Mouse (Mus musculus) ES-Bruce4 (cell line): ENCODE data around the gene Ntn4. TPM values are rescaled to one million over a fixed set of nuclear protein-coding genes. Genes with fewer than 3 reads are reported as not detected.

Experiments used
- H3K27ac ChIP-seq: 2 replicates; pipeline ENCODE4 v1.5.1; 2012; ENCODE audit warnings: low read length, inconsistent platforms; ENCODE audit not compliant: insufficient read depth
- H3K27me3 ChIP-seq: 2 replicates; pipeline ENCODE4 v1.6.1; 2012; ENCODE audit warnings: mild to moderate bottlenecking, low read length, inconsistent platforms; ENCODE audit not compliant: control insufficient read depth, poor library complexity, insufficient read depth, severe bottlenecking
- H3K36me3 ChIP-seq: 2 replicates; pipeline ENCODE4 v1.6.1; 2012; ENCODE audit warnings: inconsistent platforms, mild to moderate bottlenecking, low read length, moderate library complexity; ENCODE audit not compliant: control insufficient read depth, poor library complexity, insufficient read depth, severe bottlenecking
- H3K4me1 ChIP-seq: one replicate; pipeline ENCODE4 v1.8.1; 2011; ENCODE audit warnings: low read length; ENCODE audit not compliant: control insufficient read depth, insufficient read depth
- H3K4me3 ChIP-seq: 2 replicates; pipeline ENCODE4 v1.5.1; 2011; ENCODE audit warnings: low read depth, mild to moderate bottlenecking, low read length
- H3K9ac ChIP-seq: 2 replicates; pipeline ENCODE4 v1.6.1; 2012; ENCODE audit warnings: low read depth, mild to moderate bottlenecking, inconsistent platforms; ENCODE audit not compliant: poor library complexity, severe bottlenecking
- H3K9me3 ChIP-seq: replicated peaks from 2 replicates; pipeline ENCODE4 v1.6.1; 2012; ENCODE audit warnings: mild to moderate bottlenecking, low read length, inconsistent platforms; ENCODE audit not compliant: control insufficient read depth, poor library complexity, insufficient read depth, severe bottlenecking
- CTCF ChIP-seq: IDR thresholded peaks from one replicate; pipeline ENCODE4 v1.8.1; 2011; ENCODE audit warnings: low read depth, low read length
- EP300 ChIP-seq: IDR thresholded peaks from 2 replicates; pipeline ENCODE4 v1.6.1; 2011; ENCODE audit warnings: low read depth, low read length; ENCODE audit not compliant: insufficient read depth
- POLR2A ChIP-seq: IDR thresholded peaks from one replicate; pipeline ENCODE4 v1.8.1; 2011; ENCODE audit warnings: low read length; ENCODE audit not compliant: insufficient read depth
- polyA plus RNA-seq: library from polyadenylated mRNA; stranded (reverse); fragments of >200 nt; gene quantifications from 2 replicates; pipeline ENCODE4 v1.2.4, GENCODE M21; 2011; ENCODE audit warnings: low read depth; ENCODE audit not compliant: missing spikeins, insufficient read depth, insufficient read length

The Ntn4 gene
- polyA plus RNA-seq, 1 experiment = 2.2 TPM

GRCm38 (mm10) chr10:93642897-93643296, 2.4 kb downstream of the Ntn4 start:
- H3K4me3 ChIP-seq = no peak overlapping the region
- H3K9me3 ChIP-seq = no peaks in the 10 kb centered on the region
- H3K27me3 ChIP-seq = peaks cover 12% of the 10 kb centered on the region
- H3K27ac ChIP-seq = no peak overlapping the region
- TF ChIP-seq EP300 (no peak), CTCF (no peak), POLR2A (no peak)
- no peaks in the 10 kb centered on the region for H3K36me3 ChIP-seq
- H3K4me1 ChIP-seq = no peaks in the 10 kb centered on the region
- no peak overlapping the region for H3K9ac ChIP-seq

DNA sequence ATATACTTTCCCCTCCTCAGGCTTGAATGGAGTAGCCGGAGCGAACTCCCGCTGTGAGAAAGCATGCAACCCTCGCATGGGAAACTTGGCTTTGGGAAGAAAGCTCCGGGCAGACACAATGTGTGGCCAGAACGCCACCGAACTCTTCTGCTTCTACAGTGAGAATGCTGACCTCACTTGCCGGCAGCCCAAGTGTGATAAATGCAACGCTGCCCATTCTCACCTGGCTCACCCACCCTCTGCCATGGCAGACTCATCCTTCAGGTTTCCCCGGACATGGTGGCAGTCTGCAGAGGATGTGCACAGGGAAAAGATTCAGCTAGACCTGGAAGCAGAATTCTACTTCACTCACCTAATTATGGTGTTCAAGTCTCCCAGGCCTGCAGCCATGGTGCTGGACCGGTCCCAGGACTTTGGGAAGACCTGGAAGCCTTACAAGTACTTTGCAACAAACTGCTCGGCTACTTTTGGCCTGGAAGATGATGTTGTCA, 4.0 kb downstream of the Ntn4 start:
- Histone ChIP-seq H3K9me3 (no peaks in the 10 kb centered on the region), H3K27ac (no peak overlapping the region), H3K9ac (no peak overlapping the region), H3K4me3 (no peak overlapping the region), H3K27me3 (peaks cover 12% of the 10 kb centered on the region), H3K36me3 (no peaks in the 10 kb centered on the region), H3K4me1 (peaks cover 2% of the 10 kb centered on the region)
- TF ChIP-seq EP300 (no peak), CTCF (no peak), POLR2A (no peak)

- no peaks in the 10 kb centered on the region for H3K36me3 ChIP-seq
- TF ChIP-seq CTCF (no peak), EP300 (no peak), POLR2A (no peak)
- H3K27me3 ChIP-seq = no peaks in the 10 kb centered on the region
Observed at GRCm38 (mm10) chr10:93647655-93648561, 7.4 kb downstream of the Ntn4 start.

DNA sequence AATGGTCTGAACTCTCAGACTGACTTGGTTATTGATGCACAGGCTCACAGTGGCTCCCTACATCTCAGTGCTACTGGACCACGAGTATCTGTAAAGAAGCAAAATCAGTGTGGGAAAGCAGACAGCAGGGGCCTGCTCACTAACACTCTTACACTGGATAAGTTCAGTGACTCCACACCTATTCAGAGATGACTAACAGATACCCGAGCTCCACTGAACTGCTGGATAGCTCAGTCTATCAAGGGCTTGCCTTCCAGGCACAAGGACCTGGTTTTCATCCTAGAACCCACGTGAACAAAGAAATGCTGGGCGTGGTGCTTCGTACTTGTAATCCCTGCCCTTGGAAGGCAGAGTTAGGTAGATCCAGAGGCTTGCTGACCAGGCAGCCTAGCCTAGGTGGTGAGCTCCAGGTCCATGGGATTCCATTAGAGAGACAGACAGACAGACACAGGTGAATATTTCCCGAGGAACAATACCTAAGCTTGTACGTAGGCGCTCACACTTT, 8.2 kb downstream of the Ntn4 start:
- Histone ChIP-seq H3K4me1 (peaks cover 2% of the 10 kb centered on the region), H3K9ac (no peak overlapping the region), H3K27ac (no peak overlapping the region), H3K9me3 (no peaks in the 10 kb centered on the region), H3K27me3 (no peaks in the 10 kb centered on the region), H3K36me3 (no peaks in the 10 kb centered on the region), H3K4me3 (no peak overlapping the region)
- TF ChIP-seq EP300 (no peak), POLR2A (no peak), CTCF (no peak)

More at GRCm38 (mm10) chr10:93647655-93648561, 7.4 kb downstream of the Ntn4 start:
- H3K27ac ChIP-seq = no peak overlapping the region
- no peaks in the 10 kb centered on the region for H3K9me3 ChIP-seq
- no peak overlapping the region for H3K4me3 ChIP-seq
- H3K4me1 ChIP-seq = peaks cover 2% of the 10 kb centered on the region
- H3K9ac ChIP-seq = no peak overlapping the region

DNA sequence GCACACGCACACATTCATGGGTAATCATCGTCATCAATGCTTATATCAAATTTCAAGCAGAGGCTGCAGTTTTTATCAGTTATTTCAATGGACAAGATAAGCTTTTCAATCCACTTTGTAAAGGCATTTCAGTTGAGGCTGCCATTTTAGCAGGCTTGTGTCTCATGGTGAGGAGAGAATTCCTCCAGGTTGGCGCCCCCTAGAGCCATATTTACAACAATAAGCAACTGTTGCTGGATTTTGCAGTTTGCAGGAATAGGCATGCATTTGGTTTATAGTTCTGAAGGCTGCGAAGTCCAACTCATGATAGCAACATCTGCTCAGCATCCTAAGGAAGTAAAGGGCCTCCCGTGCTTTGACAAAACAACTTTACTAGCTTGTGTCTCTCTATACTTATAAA, 8.6 kb downstream of the Ntn4 start:
- no peak overlapping the region for H3K4me3 ChIP-seq
- no peaks in the 10 kb centered on the region for H3K27me3 ChIP-seq
- peaks cover 2% of the 10 kb centered on the region for H3K4me1 ChIP-seq
- no peaks in the 10 kb centered on the region for H3K36me3 ChIP-seq
- no peaks in the 10 kb centered on the region for H3K9me3 ChIP-seq
- no peak overlapping the region for H3K27ac ChIP-seq
- no peak for TF ChIP-seq POLR2A
- TF ChIP-seq CTCF = no peak
- H3K9ac ChIP-seq = no peak overlapping the region

DNA sequence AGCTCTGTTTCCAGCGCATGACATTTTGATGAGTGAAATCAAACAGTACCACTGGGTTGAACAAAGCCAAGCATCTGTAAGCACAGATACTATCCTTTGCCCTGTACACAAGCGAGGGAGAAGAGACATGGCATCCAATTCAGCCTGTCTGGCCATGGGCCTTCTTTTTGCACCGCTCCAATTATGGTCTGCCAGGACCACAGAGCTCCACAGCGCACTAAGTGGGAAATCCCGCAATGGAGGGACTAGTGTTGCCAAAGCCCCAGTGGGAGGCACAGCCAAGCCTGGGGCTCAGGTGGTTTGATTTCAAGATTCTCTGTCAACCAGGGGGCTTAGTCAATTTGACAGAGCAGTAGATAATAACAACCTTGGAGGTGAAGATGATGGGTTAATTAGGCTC, 9.1 kb downstream of the Ntn4 start:
- TF ChIP-seq POLR2A (no peak), EP300 (no peak), CTCF (no peak)
- no peaks in the 10 kb centered on the region for H3K36me3 ChIP-seq

More for the DNA sequence above, 9.1 kb downstream of the Ntn4 start:
- no peak overlapping the region for H3K27ac ChIP-seq
- peaks cover 2% of the 10 kb centered on the region for H3K4me1 ChIP-seq
- H3K4me3 ChIP-seq = no peak overlapping the region
- no peak overlapping the region for H3K9ac ChIP-seq
- no peaks in the 10 kb centered on the region for H3K9me3 ChIP-seq
- H3K27me3 ChIP-seq = no peaks in the 10 kb centered on the region
